Mouse (Mus musculus): ENCODE measurements around the gene Plod2. TPM values are rescaled to one million over a fixed set of nuclear protein-coding genes. Genes with fewer than 3 reads are reported as not detected.
A peak's percentile ranks its signal among the peaks of the same experiment; 100 is the strongest.

Plod2 gene
- total RNA-seq (2021): 100 to 1,000 TPM in 1 of 2 experiments, 10 to 100 TPM in 1; 95.6 to 128 TPM
- long read RNA-seq, experiment 1, transcript Plod2-201 (19 exons, 3,649 nt): major isoform, 37 of 79 reads
- long read RNA-seq, experiment 1, transcript Plod2-203 (20 exons, 3,663 nt): minor isoform, 19 of 79 reads
- long read RNA-seq, experiment 1, partial matches to known transcripts: 19 of 79 reads
- long read RNA-seq, experiment 1, other reads (novel, unspliced or antisense): 4 of 79 reads
- long read RNA-seq, experiment 2, transcript Plod2-201 (19 exons, 3,649 nt): major isoform, 17 of 30 reads
- long read RNA-seq, experiment 2, transcript Plod2-203 (20 exons, 3,663 nt): minor isoform, 9 of 30 reads
- long read RNA-seq, experiment 2, partial matches to known transcripts: 2 of 30 reads
- long read RNA-seq, experiment 2, other reads (novel, unspliced or antisense): 2 of 30 reads

GRCm38 (mm10) chr9:92541977-92542561, at the start of gene Plod2:
Plod2 (plus strand) TSS chr9:92542223.
- DNase-seq: peak; percentile 91

GRCm38 (mm10) chr9:92499710-92500410, 42.2 kb upstream of the Plod2 start:
- peak; percentile 95 for DNase-seq

GRCm38 (mm10) chr9:92504256-92504655, 37.8 kb upstream of the Plod2 start:
- DNase-seq: no peak

- no peak for DNase-seq
These were observed 37.1 kb upstream of the Plod2 start for GRCm38 (mm10) chr9:92504889-92505288.

GRCm38 (mm10) chr9:92511696-92512095, 30.3 kb upstream of the Plod2 start:
- DNase-seq: no peak

- no peak for DNase-seq
These were observed 25.0 kb upstream of the Plod2 start for GRCm38 (mm10) chr9:92517036-92517435.

- DNase-seq: no peak
These were observed 21.3 kb upstream of the Plod2 start for GRCm38 (mm10) chr9:92520751-92521150.

- DNase-seq: no peak
These were observed 17.5 kb upstream of the Plod2 start for GRCm38 (mm10) chr9:92524506-92524905.

- no peak for DNase-seq
These were observed 12.0 kb upstream of the Plod2 start for GRCm38 (mm10) chr9:92530055-92530454.

- no peak for DNase-seq
These were observed 4.3 kb upstream of the Plod2 start for GRCm38 (mm10) chr9:92537735-92538134.

- no peak for DNase-seq
These were observed 3.8 kb upstream of the Plod2 start for GRCm38 (mm10) chr9:92538216-92538615.

- DNase-seq: peak; percentile 54
These were observed 781 bp downstream of the Plod2 start for GRCm38 (mm10) chr9:92542591-92543416.

- DNase-seq: no peak
These were observed 2.1 kb downstream of the Plod2 start for GRCm38 (mm10) chr9:92544146-92544545.

GRCm38 (mm10) chr9:92545021-92545420, 3.0 kb downstream of the Plod2 start:
- DNase-seq: no peak

GRCm38 (mm10) chr9:92546446-92546845, 4.4 kb downstream of the Plod2 start:
- DNase-seq: no peak

- DNase-seq: no peak
These were observed 5.1 kb downstream of the Plod2 start for GRCm38 (mm10) chr9:92547106-92547505.

- DNase-seq: no peak
These were observed 5.8 kb downstream of the Plod2 start for GRCm38 (mm10) chr9:92547821-92548220.

- DNase-seq: no peak
These were observed 6.6 kb downstream of the Plod2 start for GRCm38 (mm10) chr9:92548603-92549002.

- peak; percentile 81 for DNase-seq
These were observed 7.9 kb downstream of the Plod2 start for GRCm38 (mm10) chr9:92549811-92550490.

- peak; percentile 50 for DNase-seq
These were observed 9.0 kb downstream of the Plod2 start for GRCm38 (mm10) chr9:92550981-92551380.

- DNase-seq: no peak
These were observed 9.6 kb downstream of the Plod2 start for GRCm38 (mm10) chr9:92551666-92552065.

- no peak for DNase-seq
These were observed 10.7 kb downstream of the Plod2 start for GRCm38 (mm10) chr9:92552691-92553090.

Data from adrenal gland, postnatal 10 days (tissue).